Mouse (Mus musculus) stomach, embryonic 14.5 days (tissue): ENCODE measurements around the gene Mapk7. TPM values are rescaled to one million over a fixed set of nuclear protein-coding genes. Genes with fewer than 3 reads are reported as not detected.

Source experiments
- ATAC-seq: fragments of 200-750 bp; cut with Nextera tagmentation; 2 replicates; pipeline ENCODE4 v1.8.0; 2017; ENCODE audit warnings: low read depth, moderate TSS enrichment; ENCODE audit not compliant: insufficient number of reproducible peaks, insufficient read depth, low FRiP score
- H3K27ac ChIP-seq: fragments of 300-500 bp; sonication (generic); 2 replicates; pipeline ENCODE4 v1.5.1; 2014; ENCODE audit warnings: mild to moderate bottlenecking, low read length, moderate library complexity, mixed read lengths
- H3K27me3 ChIP-seq: fragments of 300-500 bp; sonication (generic); 2 replicates; pipeline ENCODE4 v1.6.1; 2014; ENCODE audit warnings: low read length, control low read depth, mixed read lengths; ENCODE audit not compliant: control insufficient read depth, insufficient read depth
- H3K36me3 ChIP-seq: fragments of 300-500 bp; sonication (generic); 2 replicates; pipeline ENCODE4 v1.6.1; 2014; ENCODE audit warnings: mild to moderate bottlenecking, control low read depth, low read length, moderate library complexity, mixed read lengths; ENCODE audit not compliant: control insufficient read depth, insufficient read depth
- H3K4me1 ChIP-seq: fragments of 300-500 bp; sonication (generic); 2 replicates; pipeline ENCODE4 v1.6.1; 2014; ENCODE audit warnings: low read length, control low read depth, mixed read lengths; ENCODE audit not compliant: control insufficient read depth, insufficient read depth
- H3K4me2 ChIP-seq: fragments of 300-500 bp; sonication (generic); replicated peaks from 2 replicates; pipeline ENCODE4 v1.6.1; 2014; ENCODE audit warnings: low read depth, low read length, control low read depth
- H3K4me3 ChIP-seq: fragments of 300-500 bp; sonication (generic); 2 replicates; pipeline ENCODE4 v1.5.1; 2014; ENCODE audit warnings: low read depth, low read length, control low read depth
- H3K9ac ChIP-seq: fragments of 300-500 bp; sonication (generic); replicated peaks from 2 replicates; pipeline ENCODE4 v1.6.1; 2014; ENCODE audit warnings: low read depth, mild to moderate bottlenecking, control low read depth, low read length, moderate library complexity, mixed read lengths
- H3K9me3 ChIP-seq: fragments of 300-500 bp; sonication (generic); 2 replicates; pipeline ENCODE4 v1.6.1; 2016; ENCODE audit warnings: low read depth, low read length, control low read depth; ENCODE audit not compliant: control insufficient read depth
- WGBS: fragments of 180-500 bp; shearing (Covaris S2); extraction: QIAGEN DNeasy Blood & Tissue Kit; methylation state at CpG from one replicate; pipeline ENCODE4 v1.1.7; 2014; 5-methylcytosine and 5-hydroxymethylcytosine counted together
- polyA plus RNA-seq: library from polyadenylated mRNA; unstranded; fragments of >200 nt; fragmentation: Nextera tagmentation; extraction: Ambion mirVana; gene quantifications from 2 replicates; pipeline ENCODE4 v1.2.1, GENCODE M21; 2014

Mapk7 gene
- polyA plus RNA-seq, 1 experiment from 2014 or later = 47.7 TPM

GRCm38 (mm10) chr11:61465422-61465821 is 28.8 kb downstream of the Mapk7 start:
- H3K4me3 ChIP-seq = no peak overlapping the region
- no peaks in the 10 kb centered on the region for H3K27me3 ChIP-seq
- 25% methylated on average over 4 of the region's 4 CpGs for WGBS
- peak overlapping the region; percentile 59; the same call in 1 of the 2 replicates for H3K27ac ChIP-seq
- peaks cover 15% of the 10 kb centered on the region; the same call in 1 of the 2 replicates for H3K4me1 ChIP-seq
- no peaks in the 10 kb centered on the region for H3K9me3 ChIP-seq
- H3K4me2 ChIP-seq = no peak overlapping the region
- no peak for ATAC-seq
- H3K9ac ChIP-seq = no peak overlapping the region
- H3K36me3 ChIP-seq = no peaks in the 10 kb centered on the region

- H3K27ac ChIP-seq = peak overlapping the region; percentile 28; the same call in 1 of the 2 replicates
- ATAC-seq = no peak
- H3K4me1 ChIP-seq = peaks cover 13% of the 10 kb centered on the region; the same call in 1 of the 2 replicates
- H3K36me3 ChIP-seq = no peaks in the 10 kb centered on the region
- WGBS = 48% methylated on average over 2 of the region's 2 CpGs
- no peak overlapping the region for H3K9ac ChIP-seq
- H3K27me3 ChIP-seq = no peaks in the 10 kb centered on the region
- H3K4me2 ChIP-seq = no peak overlapping the region
- no peak overlapping the region for H3K4me3 ChIP-seq
- H3K9me3 ChIP-seq = no peaks in the 10 kb centered on the region
Measured at GRCm38 (mm10) chr11:61464071-61464470, 30.1 kb downstream of the Mapk7 start.

- Histone ChIP-seq H3K27ac (no peak overlapping the region), H3K9ac (no peak overlapping the region), H3K9me3 (no peaks in the 10 kb centered on the region), H3K4me1 (peaks cover 12% of the 10 kb centered on the region; the same call in 1 of the 2 replicates), H3K36me3 (no peaks in the 10 kb centered on the region), H3K4me2 (no peak overlapping the region), H3K27me3 (no peaks in the 10 kb centered on the region), H3K4me3 (no peak overlapping the region)
- WGBS = 77% methylated on average over 24 of the region's 24 CpGs
- no peak for ATAC-seq
Measured at GRCm38 (mm10) chr11:61449499-61450292, 44.5 kb downstream of the Mapk7 start.

GRCm38 (mm10) chr11:61448599-61449225 is 45.5 kb downstream of the Mapk7 start:
- H3K27ac ChIP-seq = peak overlapping the region; percentile 27; the same call in 1 of the 2 replicates

GRCm38 (mm10) chr11:61448041-61448440 is 46.2 kb downstream of the Mapk7 start:
- H3K27ac ChIP-seq = no peak overlapping the region

More at GRCm38 (mm10) chr11:61448599-61449225, 45.5 kb downstream of the Mapk7 start:
- no peak overlapping the region for H3K4me3 ChIP-seq
- 61% methylated on average over 9 of the region's 9 CpGs for WGBS
- H3K4me2 ChIP-seq = no peak overlapping the region
- H3K36me3 ChIP-seq = no peaks in the 10 kb centered on the region
- H3K27me3 ChIP-seq = no peaks in the 10 kb centered on the region
- H3K4me1 ChIP-seq = peaks cover 12% of the 10 kb centered on the region; the same call in 1 of the 2 replicates
- H3K9ac ChIP-seq = no peak overlapping the region
- ATAC-seq = no peak
- no peaks in the 10 kb centered on the region for H3K9me3 ChIP-seq

GRCm38 (mm10) chr11:61447296-61447695 is 46.9 kb downstream of the Mapk7 start:
- ATAC-seq = no peak
- peaks cover 12% of the 10 kb centered on the region; the same call in 1 of the 2 replicates for H3K4me1 ChIP-seq
- no peak overlapping the region for H3K4me3 ChIP-seq
- no peak overlapping the region for H3K4me2 ChIP-seq
- H3K9me3 ChIP-seq = no peaks in the 10 kb centered on the region
- WGBS = 79% methylated on average over 8 of the region's 8 CpGs
- H3K27me3 ChIP-seq = no peaks in the 10 kb centered on the region
- no peaks in the 10 kb centered on the region for H3K36me3 ChIP-seq
- no peak overlapping the region for H3K9ac ChIP-seq
- H3K27ac ChIP-seq = no peak overlapping the region

More at GRCm38 (mm10) chr11:61448041-61448440, 46.2 kb downstream of the Mapk7 start:
- H3K9ac ChIP-seq = no peak overlapping the region
- H3K4me3 ChIP-seq = no peak overlapping the region
- no peak overlapping the region for H3K4me2 ChIP-seq
- H3K36me3 ChIP-seq = no peaks in the 10 kb centered on the region
- no peaks in the 10 kb centered on the region for H3K9me3 ChIP-seq
- peaks cover 12% of the 10 kb centered on the region; the same call in 1 of the 2 replicates for H3K4me1 ChIP-seq
- WGBS = 66% methylated on average over 5 of the region's 5 CpGs
- ATAC-seq = no peak
- H3K27me3 ChIP-seq = no peaks in the 10 kb centered on the region

GRCm38 (mm10) chr11:61443807-61444206 is 50.4 kb downstream of the Mapk7 start:
- H3K4me3 ChIP-seq = no peak overlapping the region
- H3K4me2 ChIP-seq = no peak overlapping the region
- no peak overlapping the region for H3K27ac ChIP-seq
- H3K9ac ChIP-seq = no peak overlapping the region
- peaks cover 6% of the 10 kb centered on the region; the same call in 1 of the 2 replicates for H3K4me1 ChIP-seq
- no peaks in the 10 kb centered on the region for H3K36me3 ChIP-seq
- ATAC-seq = no peak
- no peaks in the 10 kb centered on the region for H3K27me3 ChIP-seq
- no peaks in the 10 kb centered on the region for H3K9me3 ChIP-seq
- WGBS = 91% methylated on average over 6 of the region's 6 CpGs

- ATAC-seq = no peak
- H3K9me3 ChIP-seq = no peaks in the 10 kb centered on the region
- no peaks in the 10 kb centered on the region for H3K36me3 ChIP-seq
- H3K27me3 ChIP-seq = no peaks in the 10 kb centered on the region
- 85% methylated on average over 7 of the region's 7 CpGs for WGBS
- H3K4me3 ChIP-seq = no peak overlapping the region
- H3K4me1 ChIP-seq = no peaks in the 10 kb centered on the region
- no peak overlapping the region for H3K27ac ChIP-seq
- H3K4me2 ChIP-seq = no peak overlapping the region
- no peak overlapping the region for H3K9ac ChIP-seq
Measured at GRCm38 (mm10) chr11:61441670-61442069, 52.5 kb downstream of the Mapk7 start.
